Mouse (Mus musculus) small intestine, adult 2 months (tissue): ENCODE measurements around the gene Caml.

Experiments used
- CTCF ChIP-seq: fragments of 200-500 bp; IDR thresholded peaks from 2 replicates; pipeline ENCODE4 v1.5.1; 2012; ENCODE audit warnings: low read depth, mild to moderate bottlenecking, control low read depth, inconsistent platforms, low read length, moderate library complexity, mixed read lengths; ENCODE audit not compliant: insufficient replicate concordance, insufficient read length; ENCODE audit errors: extremely low read depth
- POLR2A ChIP-seq: fragments of 200-500 bp; IDR thresholded peaks from 2 replicates; pipeline ENCODE4 v1.6.1; 2012; ENCODE audit warnings: low read depth, mild to moderate bottlenecking, control low read depth, inconsistent platforms, low read length, moderate library complexity

- TF ChIP-seq POLR2A (no peak), CTCF (no peak)
These were observed 22.1 kb upstream of the Caml start for GRCm38 (mm10) chr13:55600657-55601056.
